Mouse (Mus musculus): ENCODE data around the gene Ciz1. TPM values are rescaled to one million over a fixed set of nuclear protein-coding genes. Genes with fewer than 3 reads are reported as not detected.

The Ciz1 gene
- polyA plus RNA-seq, 1 experiment from 2014 or later, result 64.6 TPM

DNA sequence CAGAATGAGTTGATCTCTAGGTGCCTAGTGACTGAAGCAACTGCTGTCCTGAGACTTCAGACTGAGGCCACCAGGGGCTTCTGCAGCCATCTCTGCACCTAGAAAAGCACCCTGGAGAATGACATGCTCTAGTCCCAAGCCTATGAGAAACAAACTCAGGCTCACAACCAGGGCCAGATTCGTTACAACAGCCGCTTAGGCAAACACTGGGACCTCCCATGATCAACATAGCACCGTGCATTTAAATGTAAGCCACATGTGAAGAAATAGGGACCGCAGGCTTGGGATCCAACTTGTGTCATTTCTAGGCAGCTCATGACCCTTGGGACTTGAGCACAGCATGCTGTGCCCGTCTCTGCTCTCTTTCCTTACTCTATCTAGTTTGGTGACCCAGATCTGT, 75.6 kb downstream of the Ciz1 start:
- H3K9me3 ChIP-seq (ENCODE audit: control insufficient read depth, low read length), result no peaks in the 10 kb centered on the region
- H3K27me3 ChIP-seq (replicated peaks; ENCODE audit: control insufficient read depth, insufficient read depth, low read length), result no peaks in the 10 kb centered on the region
- peak overlapping the region; percentile 65 for H3K4me2 ChIP-seq (ENCODE audit: low read length)
- peaks cover 50% of the 10 kb centered on the region for H3K4me1 ChIP-seq (replicated peaks; ENCODE audit: control insufficient read depth, insufficient read depth, low read length)
- peak overlapping the region; percentile 31 for H3K4me3 ChIP-seq (replicated peaks; ENCODE audit: low read length)
- H3K9ac ChIP-seq (replicated peaks; ENCODE audit: low read depth, low read length), result no peak overlapping the region
- no peaks in the 10 kb centered on the region for H3K36me3 ChIP-seq (ENCODE audit: control insufficient read depth, insufficient read depth)
- H3K27ac ChIP-seq (ENCODE audit: low read length), result peak overlapping the region; percentile 56
- 68% methylated on average over 5 of the region's 5 CpGs for WGBS
- no peak for ATAC-seq

DNA sequence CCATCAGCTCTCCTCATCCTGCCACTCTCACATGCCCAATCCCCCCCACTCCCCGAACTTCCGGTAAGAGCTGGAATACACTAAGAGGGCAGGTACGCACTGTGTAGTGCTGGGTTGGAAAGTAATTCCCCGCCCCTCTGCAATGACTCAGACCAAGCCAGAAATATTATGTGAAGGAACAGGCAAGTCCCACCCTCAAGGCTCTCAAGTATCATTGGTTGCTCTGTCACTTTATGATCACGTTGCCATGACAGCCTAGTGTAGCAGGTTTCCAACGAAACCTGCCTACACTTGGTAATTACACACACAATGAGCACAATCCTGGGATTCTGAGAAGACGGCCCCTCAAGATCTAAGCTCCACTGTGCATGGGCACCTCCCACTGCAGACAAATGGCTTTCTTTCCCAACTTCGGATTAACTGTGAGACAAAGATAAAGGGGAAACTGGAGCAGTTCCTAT, 76.2 kb downstream of the Ciz1 start:
- peak overlapping the region; percentile 47 for H3K9ac ChIP-seq (replicated peaks; ENCODE audit: low read depth, low read length)
- 18% methylated on average over 8 of the region's 8 CpGs for WGBS
- peak overlapping the region; percentile 65 for H3K4me2 ChIP-seq (ENCODE audit: low read length)
- H3K36me3 ChIP-seq (ENCODE audit: control insufficient read depth, insufficient read depth), result no peaks in the 10 kb centered on the region
- H3K27ac ChIP-seq (ENCODE audit: low read length), result peak overlapping the region; percentile 71
- peak; percentile 80 for ATAC-seq
- H3K4me3 ChIP-seq (replicated peaks; ENCODE audit: low read length), result peak overlapping the region; percentile 31
- no peaks in the 10 kb centered on the region for H3K27me3 ChIP-seq (replicated peaks; ENCODE audit: control insufficient read depth, insufficient read depth, low read length)
- H3K9me3 ChIP-seq (ENCODE audit: control insufficient read depth, low read length), result no peaks in the 10 kb centered on the region
- H3K4me1 ChIP-seq (replicated peaks; ENCODE audit: control insufficient read depth, insufficient read depth, low read length), result peaks cover 48% of the 10 kb centered on the region

DNA sequence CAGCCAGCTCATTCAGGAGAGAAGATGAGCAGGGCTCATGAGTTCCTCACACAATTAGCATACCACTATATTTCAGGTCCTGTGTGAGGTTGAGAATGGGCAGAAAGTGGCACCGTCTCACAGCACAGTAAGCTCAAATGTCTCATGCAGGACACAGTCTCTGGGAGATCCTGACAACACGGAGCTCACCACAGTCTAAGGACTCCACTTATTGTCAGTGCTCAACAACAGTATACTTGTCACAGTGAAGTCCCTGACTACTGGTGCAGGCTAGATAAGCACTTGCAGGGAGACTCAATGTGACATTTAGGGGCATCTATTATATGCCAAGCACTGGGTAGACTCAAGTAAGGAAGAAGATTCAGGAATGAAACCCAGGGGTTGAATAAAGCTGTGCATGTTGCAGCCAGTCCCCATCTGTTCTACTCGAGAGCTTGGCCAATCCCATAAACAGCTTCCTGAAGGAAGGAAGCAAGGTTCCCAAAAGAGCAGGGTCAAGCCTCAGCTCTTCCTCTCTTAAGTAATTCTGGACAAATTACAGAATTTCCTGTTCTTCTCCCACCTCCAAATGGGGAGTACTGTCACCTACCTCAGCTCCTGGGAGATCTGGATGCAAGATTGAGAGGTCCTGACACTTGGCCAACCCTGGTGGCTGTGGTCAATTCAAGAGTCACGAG, 77.2 kb downstream of the Ciz1 start:
- no peak for ATAC-seq
- Histone ChIP-seq H3K9ac (replicated peaks; ENCODE audit: low read depth, low read length) (peak overlapping the region; percentile 26; the same call in 1 of the 2 replicates), H3K27ac (ENCODE audit: low read length) (peak overlapping the region; percentile 71; the same call in 1 of the 2 replicates), H3K9me3 (ENCODE audit: control insufficient read depth, low read length) (no peaks in the 10 kb centered on the region), H3K4me1 (replicated peaks; ENCODE audit: control insufficient read depth, insufficient read depth, low read length) (peaks cover 38% of the 10 kb centered on the region), H3K4me2 (ENCODE audit: low read length) (peak overlapping the region; percentile 65), H3K27me3 (replicated peaks; ENCODE audit: control insufficient read depth, insufficient read depth, low read length) (no peaks in the 10 kb centered on the region), H3K36me3 (ENCODE audit: control insufficient read depth, insufficient read depth) (no peaks in the 10 kb centered on the region), H3K4me3 (replicated peaks; ENCODE audit: low read length) (peak overlapping the region; percentile 31)
- WGBS, result 69% methylated on average over 4 of the region's 4 CpGs

Small RNA genes within 50 kb of the gene (microRNA-seq; reads per million reads assigned to microRNA genes)
- gene Gm23363 (not detected), gene Mir199b (56.7 reads per million, percentile 46 among the genes with 10 or more reads in this experiment)

Other genes starting within 250 kb of the Ciz1 start
- 75.5 and 84.7 TPM in 2 replicates for gene Prrc2b, start 201.2 kb upstream of the Ciz1 start, polyA plus RNA-seq (2015; fragmentation: Nextera tagmentation; extraction: Ambion mirVana)
- gene Pomt1, start 115.7 kb upstream of the Ciz1 start, polyA plus RNA-seq (2015; fragmentation: Nextera tagmentation; extraction: Ambion mirVana), result 29.9 and 36.8 TPM in 2 replicates
- 93.9 and 108 TPM in 2 replicates for gene Uck1, start 92.2 kb upstream of the Ciz1 start, polyA plus RNA-seq (2015; fragmentation: Nextera tagmentation; extraction: Ambion mirVana)
- gene Golga2, start 64.9 kb upstream of the Ciz1 start, polyA plus RNA-seq (2015; fragmentation: Nextera tagmentation; extraction: Ambion mirVana), result 29.4 and 29.8 TPM in 2 replicates
- 362 and 368 TPM in 2 replicates for gene Swi5, start 64.3 kb upstream of the Ciz1 start, polyA plus RNA-seq (2015; fragmentation: Nextera tagmentation; extraction: Ambion mirVana)
- gene Dnm1, start 1.0 kb downstream of the Ciz1 start, polyA plus RNA-seq (2015; fragmentation: Nextera tagmentation; extraction: Ambion mirVana), result 26.9 and 38.4 TPM in 2 replicates
- gene 1110008P14Rik, start 29.6 kb downstream of the Ciz1 start, polyA plus RNA-seq (2015; fragmentation: Nextera tagmentation; extraction: Ambion mirVana), result 67.8 and 77.7 TPM in 2 replicates
- gene Lcn2, start 35.9 kb downstream of the Ciz1 start, polyA plus RNA-seq (2015; fragmentation: Nextera tagmentation; extraction: Ambion mirVana), result not detected in 2 replicates
- gene Ptges2, start 43.6 kb downstream of the Ciz1 start, polyA plus RNA-seq (2015; fragmentation: Nextera tagmentation; extraction: Ambion mirVana), result 35.6 and 42.7 TPM in 2 replicates
- gene Naif1, start 98.1 kb downstream of the Ciz1 start, polyA plus RNA-seq (2015; fragmentation: Nextera tagmentation; extraction: Ambion mirVana), result 7.0 and 7.5 TPM in 2 replicates
- 46.9 and 47.7 TPM in 2 replicates for gene Slc25a25, start 99.1 kb downstream of the Ciz1 start, polyA plus RNA-seq (2015; fragmentation: Nextera tagmentation; extraction: Ambion mirVana)
- gene Fam102a, start 183.0 kb downstream of the Ciz1 start, polyA plus RNA-seq (2015; fragmentation: Nextera tagmentation; extraction: Ambion mirVana), result 4.7 and 5.6 TPM in 2 replicates
- 136 and 141 TPM in 2 replicates for gene Dpm2, start 218.5 kb downstream of the Ciz1 start, polyA plus RNA-seq (2015; fragmentation: Nextera tagmentation; extraction: Ambion mirVana)
- gene Pip5kl1, start 222.5 kb downstream of the Ciz1 start, polyA plus RNA-seq (2015; fragmentation: Nextera tagmentation; extraction: Ambion mirVana), result 3.9 and 6.8 TPM in 2 replicates
- 0.42 and 0.60 TPM in 2 replicates for gene 9430097D07Rik, start 223.4 kb downstream of the Ciz1 start, polyA plus RNA-seq (2015; fragmentation: Nextera tagmentation; extraction: Ambion mirVana)
- gene St6galnac4, start 234.8 kb downstream of the Ciz1 start, polyA plus RNA-seq (2015; fragmentation: Nextera tagmentation; extraction: Ambion mirVana), result 27.4 and 29.6 TPM in 2 replicates
- gene St6galnac6, start 247.4 kb downstream of the Ciz1 start, polyA plus RNA-seq (2015; fragmentation: Nextera tagmentation; extraction: Ambion mirVana), result 18.3 and 21.6 TPM in 2 replicates